Mouse (Mus musculus) T-cell, adult 2 months (primary cell): ENCODE results near the gene Eef1g.
"Not testable (repeated sequence)": the region's sequence is repeated elsewhere in the genome, so short reads cannot be mapped to it uniquely, and the experiment has no call there.

Source experiments
- DNase-seq: peaks from one replicate; pipeline ENCODE4 v3.0.0; 2022; ENCODE audit warnings: low spot score

The Eef1g gene

GRCm38 (mm10) chr19:8945251-8945650, 21.6 kb upstream of the Eef1g start:
- DNase-seq: no peak

GRCm38 (mm10) chr19:8946929-8947328, 19.9 kb upstream of the Eef1g start:
- no peak for DNase-seq

- DNase-seq: no peak
Observed at GRCm38 (mm10) chr19:8950190-8950589, 16.7 kb upstream of the Eef1g start.

- DNase-seq: no peak
Observed at GRCm38 (mm10) chr19:8952241-8952640, 14.6 kb upstream of the Eef1g start.

- peak; percentile 94 for DNase-seq
Observed at GRCm38 (mm10) chr19:8953135-8954039, 13.5 kb upstream of the Eef1g start, which contains the start of gene Tut1. Gene Tut1 (plus strand): TSS chr19:8953847.

GRCm38 (mm10) chr19:8954171-8954570, 12.7 kb upstream of the Eef1g start:
- DNase-seq: no peak

GRCm38 (mm10) chr19:8962256-8962655, 4.6 kb upstream of the Eef1g start:
- DNase-seq: no peak

GRCm38 (mm10) chr19:8965075-8965474, 1.8 kb upstream of the Eef1g start:
- DNase-seq: no peak

GRCm38 (mm10) chr19:8965771-8966170, 1.1 kb upstream of the Eef1g start:
- no peak for DNase-seq

GRCm38 (mm10) chr19:8966198-8966589, 647 bp upstream of the Eef1g start:
- DNase-seq: no peak

- DNase-seq: no peak
Observed at GRCm38 (mm10) chr19:8967373-8967743, 517 bp downstream of the Eef1g start.

GRCm38 (mm10) chr19:8967893-8968292, 1.1 kb downstream of the Eef1g start:
- DNase-seq: no peak

- DNase-seq: not testable (repeated sequence)
Observed at GRCm38 (mm10) chr19:8972491-8972890, 5.7 kb downstream of the Eef1g start.

GRCm38 (mm10) chr19:8974638-8975037, 7.8 kb downstream of the Eef1g start:
- no peak for DNase-seq

GRCm38 (mm10) chr19:8975491-8975890, 8.7 kb downstream of the Eef1g start:
- no peak for DNase-seq

GRCm38 (mm10) chr19:8976535-8976934, 9.7 kb downstream of the Eef1g start:
- DNase-seq: peak; percentile 60

- DNase-seq: peak; percentile 26
Observed at GRCm38 (mm10) chr19:8980771-8981170, 13.9 kb downstream of the Eef1g start.

GRCm38 (mm10) chr19:8981450-8982168, 14.8 kb downstream of the Eef1g start:
- no peak for DNase-seq

GRCm38 (mm10) chr19:8982303-8983149, 15.7 kb downstream of the Eef1g start:
- no peak for DNase-seq

- no peak for DNase-seq
Observed at GRCm38 (mm10) chr19:8983150-8983650, 16.4 kb downstream of the Eef1g start.

GRCm38 (mm10) chr19:8984255-8984868, 17.5 kb downstream of the Eef1g start:
- peak; percentile 95 for DNase-seq

GRCm38 (mm10) chr19:8985891-8986290, 19.1 kb downstream of the Eef1g start:
- no peak for DNase-seq
